Mouse (Mus musculus): ENCODE data around the gene Ankrd2. TPM values are rescaled to one million over a fixed set of nuclear protein-coding genes. Genes with fewer than 3 reads are reported as not detected.

Ankrd2 gene
- polyA plus RNA-seq (2014; fragmentation: Nextera tagmentation; extraction: Ambion mirVana), result not detected in 2 replicates

DNA sequence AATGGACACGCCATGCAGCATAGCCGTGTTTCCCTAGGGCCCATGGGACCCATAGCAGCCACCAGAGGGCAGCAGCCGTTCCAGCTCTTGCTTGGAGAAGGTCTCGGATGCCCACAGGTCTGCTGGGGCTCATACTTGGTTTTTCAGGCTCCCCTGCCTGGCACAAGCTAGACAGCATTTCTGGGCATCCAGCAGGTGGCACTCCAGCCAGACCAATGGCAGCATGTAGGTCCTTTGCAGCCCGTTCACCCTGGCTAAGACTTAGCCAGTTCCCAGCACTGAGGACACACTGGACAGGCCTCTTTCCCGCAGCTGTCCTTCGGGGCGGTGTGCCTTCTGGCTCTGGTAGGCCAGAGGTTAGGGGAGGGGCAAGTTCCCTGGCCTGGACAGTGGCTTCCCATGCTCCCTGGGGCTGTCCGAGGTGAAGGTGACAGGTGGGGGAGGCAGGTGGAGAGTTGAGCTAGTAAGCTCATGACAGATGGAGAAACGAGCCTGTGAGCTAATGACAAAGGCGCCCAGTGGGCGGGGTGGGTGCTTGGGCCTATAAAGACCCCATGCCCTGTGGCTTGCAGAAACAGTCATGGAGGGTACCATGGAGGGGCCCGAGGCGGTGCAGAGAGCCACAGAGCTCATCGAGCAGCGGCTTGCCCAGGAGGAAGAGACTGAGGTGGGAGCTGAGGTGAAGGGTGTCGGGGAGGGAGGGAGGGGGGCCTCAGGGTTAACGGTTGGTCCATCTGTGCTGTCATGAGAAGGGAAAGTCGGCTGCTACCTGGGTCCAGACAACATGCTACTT lies at the start of gene Ankrd2:
Gene Ankrd2, plus strand, starts transcription at position 545 of the 793 bp plus-strand sequence.
- Histone ChIP-seq H3K4me3 (ENCODE audit: low read length) (no peak within 1 kb of the TSS), H3K27me3 (ENCODE audit: control insufficient read depth, insufficient read depth, low read length) (no peaks in the 10 kb centered on the region), H3K4me1 (ENCODE audit: control insufficient read depth, insufficient read depth, low read length) (no peaks in the 10 kb centered on the region; the same call in none of the 2 replicates), H3K9ac (ENCODE audit: low read depth, low read length) (no peak within 1 kb of the TSS), H3K9me3 (ENCODE audit: control insufficient read depth, low read length) (no peaks in the 10 kb centered on the region), H3K36me3 (ENCODE audit: control insufficient read depth, insufficient read depth, low read length) (peaks cover 20% of the 10 kb centered on the region), H3K4me2 (replicated peaks; ENCODE audit: low read depth, low read length) (no peak within 1 kb of the TSS), H3K27ac (ENCODE audit: low read depth, low read length) (no peak within 1 kb of the TSS)
- 61% methylated on average over 19 of the region's 19 CpGs for WGBS
- ATAC-seq (ENCODE audit: low FRiP score, low TSS enrichment), result peak; percentile 74

- H3K4me1 ChIP-seq (ENCODE audit: control insufficient read depth, insufficient read depth, low read length), result peaks cover 12% of the 10 kb centered on the region
- no peak overlapping the region for H3K9ac ChIP-seq (ENCODE audit: low read depth, low read length)
- no peaks in the 10 kb centered on the region for H3K27me3 ChIP-seq (ENCODE audit: control insufficient read depth, insufficient read depth, low read length)
- no peak overlapping the region; the same call in 1 of the 2 replicates for H3K27ac ChIP-seq (ENCODE audit: low read depth, low read length)
- 66% methylated on average over 4 of the region's 4 CpGs for WGBS
- peak; percentile 44; the same call in 1 of the 2 replicates for ATAC-seq (ENCODE audit: low FRiP score, low TSS enrichment)
- no peak overlapping the region for H3K4me3 ChIP-seq (ENCODE audit: low read length)
- no peak overlapping the region for H3K4me2 ChIP-seq (replicated peaks; ENCODE audit: low read depth, low read length)
- no peaks in the 10 kb centered on the region for H3K36me3 ChIP-seq (ENCODE audit: control insufficient read depth, insufficient read depth, low read length)
- no peaks in the 10 kb centered on the region for H3K9me3 ChIP-seq (ENCODE audit: control insufficient read depth, low read length)
Measured at GRCm38 (mm10) chr19:41987206-41987605, 48.6 kb upstream of the Ankrd2 start.

DNA sequence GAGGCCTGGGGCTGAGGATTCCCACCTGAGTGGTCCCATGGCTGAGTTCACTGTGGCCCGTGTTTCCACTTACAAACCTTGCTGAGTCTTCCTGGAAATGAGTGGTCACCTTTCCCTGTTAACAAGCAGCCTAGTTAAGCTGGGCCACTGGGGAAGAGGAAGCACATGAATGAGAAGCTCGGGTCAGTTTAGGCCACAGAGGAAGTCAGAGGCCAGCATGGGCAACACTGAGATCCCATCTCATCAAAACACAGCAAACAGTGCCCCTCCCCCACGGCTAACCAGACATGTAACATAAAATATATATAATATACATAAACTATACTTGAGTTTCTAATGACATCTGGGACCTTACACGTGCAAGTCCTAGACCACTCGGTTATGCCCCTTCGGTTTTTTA lies 46.0 kb upstream of the Ankrd2 start:
- H3K27ac ChIP-seq (ENCODE audit: low read depth, low read length), result no peak overlapping the region
- 81% methylated on average over 6 of the region's 6 CpGs for WGBS
- H3K9me3 ChIP-seq (ENCODE audit: control insufficient read depth, low read length), result no peaks in the 10 kb centered on the region
- no peak for ATAC-seq (ENCODE audit: low FRiP score, low TSS enrichment)
- peaks cover 37% of the 10 kb centered on the region for H3K4me1 ChIP-seq (ENCODE audit: control insufficient read depth, insufficient read depth, low read length)
- H3K27me3 ChIP-seq (ENCODE audit: control insufficient read depth, insufficient read depth, low read length), result no peaks in the 10 kb centered on the region
- no peaks in the 10 kb centered on the region for H3K36me3 ChIP-seq (ENCODE audit: control insufficient read depth, insufficient read depth, low read length)
- no peak overlapping the region for H3K4me3 ChIP-seq (ENCODE audit: low read length)
- no peak overlapping the region for H3K9ac ChIP-seq (ENCODE audit: low read depth, low read length)
- no peak overlapping the region for H3K4me2 ChIP-seq (replicated peaks; ENCODE audit: low read depth, low read length)

- peak overlapping the region; percentile 77 for H3K27ac ChIP-seq (ENCODE audit: low read depth, low read length)
Measured at GRCm38 (mm10) chr19:41991926-41992477, 43.8 kb upstream of the Ankrd2 start.

DNA sequence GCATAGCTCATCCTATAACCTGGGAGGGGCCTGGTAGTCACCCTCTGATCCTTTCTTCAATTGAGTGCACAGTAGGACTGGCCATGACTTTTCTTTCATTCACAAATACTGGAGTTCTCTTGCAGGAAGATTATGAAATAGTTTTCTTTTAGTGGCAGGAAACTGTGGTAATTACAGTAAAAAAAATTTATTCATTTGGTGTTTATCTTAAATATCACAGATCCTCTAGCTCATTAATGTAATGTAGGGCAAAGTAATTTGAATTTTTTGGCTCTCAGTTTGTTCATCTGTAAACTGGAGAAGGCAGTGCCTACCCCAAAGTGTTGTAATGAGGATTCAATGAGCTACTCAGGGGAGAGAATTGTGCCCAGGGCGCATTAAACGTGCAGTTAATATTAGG lies 42.8 kb upstream of the Ankrd2 start:
- Histone ChIP-seq H3K36me3 (ENCODE audit: control insufficient read depth, insufficient read depth, low read length) (no peaks in the 10 kb centered on the region), H3K27me3 (ENCODE audit: control insufficient read depth, insufficient read depth, low read length) (no peaks in the 10 kb centered on the region), H3K4me2 (replicated peaks; ENCODE audit: low read depth, low read length) (no peak overlapping the region), H3K4me3 (ENCODE audit: low read length) (no peak overlapping the region), H3K27ac (ENCODE audit: low read depth, low read length) (no peak overlapping the region), H3K4me1 (ENCODE audit: control insufficient read depth, insufficient read depth, low read length) (peaks cover 57% of the 10 kb centered on the region), H3K9ac (ENCODE audit: low read depth, low read length) (no peak overlapping the region), H3K9me3 (ENCODE audit: control insufficient read depth, low read length) (no peaks in the 10 kb centered on the region)
- no peak for ATAC-seq (ENCODE audit: low FRiP score, low TSS enrichment)
- 71% methylated on average over 2 of the region's 2 CpGs for WGBS

More at GRCm38 (mm10) chr19:41991926-41992477, 43.8 kb upstream of the Ankrd2 start:
- H3K27me3 ChIP-seq (ENCODE audit: control insufficient read depth, insufficient read depth, low read length), result no peaks in the 10 kb centered on the region
- H3K4me3 ChIP-seq (ENCODE audit: low read length), result no peak overlapping the region
- H3K36me3 ChIP-seq (ENCODE audit: control insufficient read depth, insufficient read depth, low read length), result no peaks in the 10 kb centered on the region
- H3K4me2 ChIP-seq (replicated peaks; ENCODE audit: low read depth, low read length), result 0 out of 2 replicates have a peak overlapping the region, but pooled peaks have one; percentile 8
- H3K4me1 ChIP-seq (ENCODE audit: control insufficient read depth, insufficient read depth, low read length), result peaks cover 57% of the 10 kb centered on the region
- no peaks in the 10 kb centered on the region for H3K9me3 ChIP-seq (ENCODE audit: control insufficient read depth, low read length)
- WGBS, result 21% methylated on average over 6 of the region's 6 CpGs
- ATAC-seq (ENCODE audit: low FRiP score, low TSS enrichment), result 0 out of 2 replicates have a peak, but pooled peaks have one; percentile 26
- H3K9ac ChIP-seq (ENCODE audit: low read depth, low read length), result no peak overlapping the region

GRCm38 (mm10) chr19:41993484-41993883 lies 42.3 kb upstream of the Ankrd2 start:
- ATAC-seq (ENCODE audit: low FRiP score, low TSS enrichment), result peak; percentile 22; the same call in 1 of the 2 replicates
- WGBS, result 42% methylated on average over 6 of the region's 6 CpGs

DNA sequence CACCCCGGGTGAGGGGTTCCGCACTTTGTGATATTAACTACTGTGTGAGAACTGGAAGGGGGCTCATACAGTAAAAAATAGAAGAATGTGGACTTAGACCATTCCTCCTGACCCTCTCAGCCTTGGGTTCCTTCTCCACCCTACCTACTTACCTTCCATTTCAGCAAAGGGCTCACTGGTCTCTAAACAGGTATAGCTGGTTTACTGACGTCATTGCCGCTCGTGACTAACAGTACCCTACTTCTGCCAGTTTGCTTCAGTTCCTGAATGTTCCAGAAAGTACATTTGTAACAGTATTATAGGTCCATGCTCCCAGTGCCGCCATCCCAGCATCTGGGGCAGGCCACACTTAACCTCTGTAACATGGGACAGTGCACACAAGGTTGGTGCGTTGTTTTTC lies 41.8 kb upstream of the Ankrd2 start:
- 72% methylated on average over 7 of the region's 7 CpGs for WGBS
- no peaks in the 10 kb centered on the region for H3K9me3 ChIP-seq (ENCODE audit: control insufficient read depth, low read length)
- no peak overlapping the region for H3K4me2 ChIP-seq (replicated peaks; ENCODE audit: low read depth, low read length)
- peaks cover 57% of the 10 kb centered on the region for H3K4me1 ChIP-seq (ENCODE audit: control insufficient read depth, insufficient read depth, low read length)
- peak overlapping the region; percentile 62; the same call in 1 of the 2 replicates for H3K27ac ChIP-seq (ENCODE audit: low read depth, low read length)
- H3K36me3 ChIP-seq (ENCODE audit: control insufficient read depth, insufficient read depth, low read length), result no peaks in the 10 kb centered on the region
- ATAC-seq (ENCODE audit: low FRiP score, low TSS enrichment), result no peak
- no peak overlapping the region for H3K4me3 ChIP-seq (ENCODE audit: low read length)
- no peaks in the 10 kb centered on the region for H3K27me3 ChIP-seq (ENCODE audit: control insufficient read depth, insufficient read depth, low read length)
- H3K9ac ChIP-seq (ENCODE audit: low read depth, low read length), result no peak overlapping the region

More at GRCm38 (mm10) chr19:41993484-41993883, 42.3 kb upstream of the Ankrd2 start:
- Histone ChIP-seq H3K4me3 (ENCODE audit: low read length) (no peak overlapping the region), H3K27ac (ENCODE audit: low read depth, low read length) (peak overlapping the region; percentile 30; the same call in 1 of the 2 replicates), H3K36me3 (ENCODE audit: control insufficient read depth, insufficient read depth, low read length) (no peaks in the 10 kb centered on the region), H3K4me2 (replicated peaks; ENCODE audit: low read depth, low read length) (no peak overlapping the region), H3K9ac (ENCODE audit: low read depth, low read length) (no peak overlapping the region), H3K9me3 (ENCODE audit: control insufficient read depth, low read length) (no peaks in the 10 kb centered on the region), H3K27me3 (ENCODE audit: control insufficient read depth, insufficient read depth, low read length) (no peaks in the 10 kb centered on the region), H3K4me1 (ENCODE audit: control insufficient read depth, insufficient read depth, low read length) (peaks cover 57% of the 10 kb centered on the region)

GRCm38 (mm10) chr19:41995483-41995882 lies 40.3 kb upstream of the Ankrd2 start:
- Histone ChIP-seq H3K27ac (ENCODE audit: low read depth, low read length) (peak overlapping the region; percentile 78), H3K36me3 (ENCODE audit: control insufficient read depth, insufficient read depth, low read length) (no peaks in the 10 kb centered on the region), H3K9ac (ENCODE audit: low read depth, low read length) (no peak overlapping the region), H3K27me3 (ENCODE audit: control insufficient read depth, insufficient read depth, low read length) (no peaks in the 10 kb centered on the region), H3K9me3 (ENCODE audit: control insufficient read depth, low read length) (no peaks in the 10 kb centered on the region), H3K4me1 (ENCODE audit: control insufficient read depth, insufficient read depth, low read length) (peaks cover 60% of the 10 kb centered on the region), H3K4me3 (ENCODE audit: low read length) (no peak overlapping the region), H3K4me2 (replicated peaks; ENCODE audit: low read depth, low read length) (no peak overlapping the region)
- no peak for ATAC-seq (ENCODE audit: low FRiP score, low TSS enrichment)
- 17% methylated on average over 1 of the region's 1 CpGs for WGBS

- Histone ChIP-seq H3K27me3 (ENCODE audit: control insufficient read depth, insufficient read depth, low read length) (no peaks in the 10 kb centered on the region), H3K4me3 (ENCODE audit: low read length) (no peak overlapping the region), H3K9me3 (ENCODE audit: control insufficient read depth, low read length) (no peaks in the 10 kb centered on the region), H3K27ac (ENCODE audit: low read depth, low read length) (no peak overlapping the region), H3K4me2 (replicated peaks; ENCODE audit: low read depth, low read length) (no peak overlapping the region), H3K4me1 (ENCODE audit: control insufficient read depth, insufficient read depth, low read length) (peaks cover 61% of the 10 kb centered on the region), H3K9ac (ENCODE audit: low read depth, low read length) (no peak overlapping the region), H3K36me3 (ENCODE audit: control insufficient read depth, insufficient read depth, low read length) (no peaks in the 10 kb centered on the region)
- 62% methylated on average over 10 of the region's 10 CpGs for WGBS
- no peak for ATAC-seq (ENCODE audit: low FRiP score, low TSS enrichment)
Measured at GRCm38 (mm10) chr19:41997090-41997489, 38.7 kb upstream of the Ankrd2 start.
